In the genomic region with DNA sequence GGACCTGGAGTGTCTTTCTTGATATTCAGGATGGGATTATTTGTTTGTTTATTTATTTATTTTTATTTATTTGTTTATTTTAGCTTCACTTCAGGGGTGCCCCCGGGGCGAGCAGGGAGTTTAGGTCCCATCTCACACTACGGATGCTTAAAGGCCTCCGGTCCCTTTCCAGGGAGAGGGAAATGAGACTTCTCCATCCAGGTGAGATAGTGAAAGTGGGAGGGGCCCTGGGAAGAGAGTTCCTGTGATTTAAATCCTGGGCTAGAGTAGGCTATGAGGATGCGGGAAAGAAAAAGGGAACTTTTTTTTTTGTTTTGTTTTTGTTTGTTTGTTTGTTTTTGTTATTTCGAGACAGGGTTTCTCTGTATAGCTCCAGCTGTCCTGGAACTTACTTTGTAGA, we compare ENCODE assay signal across 8 mouse cellular contexts. TPM values are rescaled to one million over a fixed set of nuclear protein-coding genes. Genes with fewer than 3 reads are reported as not detected.
DNase-seq lines count a peak whose midpoint lies in the region; ATAC-seq and TF ChIP-seq lines count a peak whose summit lies in the region.

No protein-coding gene starts in this region.

- ATAC-seq in kidney, embryonic 14.5 days (ENCODE audit: low FRiP score, low TSS enrichment), result no peak
- ATAC-seq in hindbrain, postnatal 0 days, result no peak
- ATAC-seq in midbrain, embryonic 15.5 days (replicated peaks), result no peak

- H3K27ac ChIP-seq in kidney, embryonic 14.5 days (ENCODE audit: low read depth, low read length), result no peak overlapping the region
- no peak overlapping the region for H3K27ac ChIP-seq in cortical plate, adult 2 months (ENCODE audit: insufficient read depth, low read length)
- H3K27ac ChIP-seq in hindbrain, postnatal 0 days, result peak overlapping the region; percentile 67; the same call in 1 of the 2 replicates
- peak overlapping the region; percentile 66 for H3K27ac ChIP-seq in midbrain, embryonic 15.5 days

- peak overlapping the region; percentile 46 for H3K4me3 ChIP-seq in kidney, embryonic 14.5 days (ENCODE audit: low read length)
- H3K4me3 ChIP-seq in cortical plate, adult 2 months (ENCODE audit: insufficient read depth, low read length), result peak overlapping the region; percentile 54
- H3K4me3 ChIP-seq in hindbrain, postnatal 0 days (ENCODE audit: low read length), result peak overlapping the region; percentile 46
- H3K4me3 ChIP-seq in midbrain, embryonic 15.5 days, result peak overlapping the region; percentile 54

- H3K4me2 ChIP-seq in kidney, embryonic 14.5 days (replicated peaks; ENCODE audit: low read depth, low read length), result peak overlapping the region; percentile 55
- peak overlapping the region; percentile 74 for H3K4me2 ChIP-seq in hindbrain, postnatal 0 days (ENCODE audit: low read depth, low read length)
- H3K4me2 ChIP-seq in midbrain, embryonic 15.5 days, result peak overlapping the region; percentile 60

- no peak for TF ChIP-seq POLR2A in cortical plate, adult 2 months (IDR thresholded peaks at IDR 0.05; ENCODE audit: extremely low read depth, insufficient read depth, low read length)

- DNase-seq in kidney, postnatal 14 days, result no peak
- DNase-seq in hindbrain, postnatal 0 days (ENCODE audit: low spot score), result no peak
- DNase-seq in embryo, embryonic 10.5 days (ENCODE audit: low spot score), result no peak
- no peak for DNase-seq in left cerebral cortex, adult 9 months (ENCODE audit: low spot score in 2 of 2)
- DNase-seq in urinary bladder, adult 18-20 months (ENCODE audit: low spot score in 2 of 2), result no peak

- TF ChIP-seq CTCF in cortical plate, adult 2 months (IDR thresholded peaks at IDR 0.05; ENCODE audit: extremely low read depth, insufficient read depth, low read length), result no peak
- no peak for TF ChIP-seq CTCF in hindbrain, postnatal 0 days (IDR thresholded peaks at IDR 0.05; ENCODE audit: low read depth)

- WGBS in kidney, embryonic 14.5 days, result 31% methylated on average over 6 of the region's 6 CpGs
- WGBS in hindbrain, postnatal 0 days, result 29% methylated on average over 6 of the region's 6 CpGs
- 40% methylated on average over 6 of the region's 6 CpGs for WGBS in midbrain, embryonic 15.5 days

- H3K27me3 ChIP-seq in kidney, embryonic 14.5 days (ENCODE audit: control insufficient read depth, insufficient read depth, low read length), result no peaks in the 10 kb centered on the region
- H3K27me3 ChIP-seq in hindbrain, postnatal 0 days (ENCODE audit: insufficient read depth, low read length), result no peaks in the 10 kb centered on the region
- no peaks in the 10 kb centered on the region for H3K27me3 ChIP-seq in midbrain, embryonic 15.5 days (replicated peaks)

- H3K9me3 ChIP-seq in kidney, embryonic 14.5 days (ENCODE audit: control insufficient read depth, low read length), result no peaks in the 10 kb centered on the region
- no peaks in the 10 kb centered on the region for H3K9me3 ChIP-seq in hindbrain, postnatal 0 days (ENCODE audit: low read length)
- H3K9me3 ChIP-seq in midbrain, embryonic 15.5 days, result no peaks in the 10 kb centered on the region

- peak overlapping the region; percentile 49 for H3K9ac ChIP-seq in kidney, embryonic 14.5 days (ENCODE audit: low read depth, low read length)
- peak overlapping the region; percentile 48 for H3K9ac ChIP-seq in hindbrain, postnatal 0 days (replicated peaks; ENCODE audit: low read length)
- H3K9ac ChIP-seq in midbrain, embryonic 15.5 days, result peak overlapping the region; percentile 55

- 0 out of 2 replicates have a peak, but pooled peaks cover 3% of the 10 kb centered on the region for H3K36me3 ChIP-seq in kidney, embryonic 14.5 days (ENCODE audit: control insufficient read depth, insufficient read depth, low read length)
- H3K36me3 ChIP-seq in hindbrain, postnatal 0 days (ENCODE audit: insufficient read depth, low read length), result no peaks in the 10 kb centered on the region; the same call in 1 of the 2 replicates
- peaks cover 7% of the 10 kb centered on the region; the same call in 1 of the 2 replicates for H3K36me3 ChIP-seq in midbrain, embryonic 15.5 days (replicated peaks)

- peaks cover 9% of the 10 kb centered on the region for H3K4me1 ChIP-seq in kidney, embryonic 14.5 days (ENCODE audit: control insufficient read depth, insufficient read depth, low read length)
- H3K4me1 ChIP-seq in cortical plate, adult 2 months (ENCODE audit: control insufficient read depth, insufficient read depth, low read length), result no peaks in the 10 kb centered on the region
- no peaks in the 10 kb centered on the region for H3K4me1 ChIP-seq in hindbrain, postnatal 0 days (ENCODE audit: insufficient read depth, low read length)
- peaks cover 21% of the 10 kb centered on the region for H3K4me1 ChIP-seq in midbrain, embryonic 15.5 days

RNA-seq across cellular contexts. Expression of a gene that starts 0.6 kb away (rescaled TPM):
- 87.7 and 92.6 TPM in 2 replicates for polyA plus RNA-seq in kidney, embryonic 14.5 days (2014; fragmentation: Nextera tagmentation; extraction: Ambion mirVana)
- polyA plus RNA-seq in cortical plate, adult 2 months (2012; rRNA removed), result 85.6 and 90.3 TPM in 2 replicates
- 27.4 and 28.0 TPM in 2 replicates for total RNA-seq in hindbrain, postnatal 0 days (2014; rRNA removed)
- polyA plus RNA-seq in hindbrain, postnatal 0 days (2015; fragmentation: Nextera tagmentation; extraction: Ambion mirVana), result 90.4 and 95.1 TPM in 2 replicates
- 103 and 107 TPM in 2 replicates for polyA plus RNA-seq in midbrain, embryonic 15.5 days (2015; fragmentation: Nextera tagmentation; extraction: Ambion mirVana)

RNA-seq across cellular contexts. Expression of a gene that starts 11.0 kb away (rescaled TPM):
- 305 and 373 TPM in 2 replicates for polyA plus RNA-seq in kidney, embryonic 14.5 days (2014; fragmentation: Nextera tagmentation; extraction: Ambion mirVana)
- 415 and 432 TPM in 2 replicates for polyA plus RNA-seq in cortical plate, adult 2 months (2012; rRNA removed)
- total RNA-seq in hindbrain, postnatal 0 days (2014; rRNA removed), result 151 and 157 TPM in 2 replicates
- polyA plus RNA-seq in hindbrain, postnatal 0 days (2015; fragmentation: Nextera tagmentation; extraction: Ambion mirVana), result 104 TPM in 2 replicates
- polyA plus RNA-seq in midbrain, embryonic 15.5 days (2015; fragmentation: Nextera tagmentation; extraction: Ambion mirVana), result 123 and 126 TPM in 2 replicates

RNA-seq across cellular contexts. Expression of a gene that starts 14.2 kb away (rescaled TPM):
- 0.51 and 0.95 TPM in 2 replicates for polyA plus RNA-seq in kidney, embryonic 14.5 days (2014; fragmentation: Nextera tagmentation; extraction: Ambion mirVana)
- 1.2 and 1.4 TPM in 2 replicates for polyA plus RNA-seq in cortical plate, adult 2 months (2012; rRNA removed)
- 0.16 TPM in 1 of 2 replicates, not detected in the other for total RNA-seq in hindbrain, postnatal 0 days (2014; rRNA removed)
- polyA plus RNA-seq in hindbrain, postnatal 0 days (2015; fragmentation: Nextera tagmentation; extraction: Ambion mirVana), result 0.36 and 0.62 TPM in 2 replicates
- polyA plus RNA-seq in midbrain, embryonic 15.5 days (2015; fragmentation: Nextera tagmentation; extraction: Ambion mirVana), result 0.30 and 0.34 TPM in 2 replicates

RNA-seq across cellular contexts. Expression of a gene that starts 44.1 kb away (rescaled TPM):
- not detected in 2 replicates for polyA plus RNA-seq in kidney, embryonic 14.5 days (2014; fragmentation: Nextera tagmentation; extraction: Ambion mirVana)
- not detected in 2 replicates for polyA plus RNA-seq in cortical plate, adult 2 months (2012; rRNA removed)
- not detected in 2 replicates for total RNA-seq in hindbrain, postnatal 0 days (2014; rRNA removed)
- polyA plus RNA-seq in hindbrain, postnatal 0 days (2015; fragmentation: Nextera tagmentation; extraction: Ambion mirVana), result 2.7 and 7.3 TPM in 2 replicates
- polyA plus RNA-seq in midbrain, embryonic 15.5 days (2015; fragmentation: Nextera tagmentation; extraction: Ambion mirVana), result 13.8 and 16.1 TPM in 2 replicates

RNA-seq across cellular contexts. Expression of a gene that starts 53.4 kb away (rescaled TPM):
- polyA plus RNA-seq in kidney, embryonic 14.5 days (2014; fragmentation: Nextera tagmentation; extraction: Ambion mirVana), result 16.5 and 16.8 TPM in 2 replicates
- 10.3 and 10.5 TPM in 2 replicates for polyA plus RNA-seq in cortical plate, adult 2 months (2012; rRNA removed)
- 24.7 and 26.0 TPM in 2 replicates for total RNA-seq in hindbrain, postnatal 0 days (2014; rRNA removed)
- polyA plus RNA-seq in hindbrain, postnatal 0 days (2015; fragmentation: Nextera tagmentation; extraction: Ambion mirVana), result 3.0 and 3.5 TPM in 2 replicates
- 3.4 and 4.1 TPM in 2 replicates for polyA plus RNA-seq in midbrain, embryonic 15.5 days (2015; fragmentation: Nextera tagmentation; extraction: Ambion mirVana)

Comparison
In these comparisons a context has a peak if more than half of its experiments do, and no peak if none do; other contexts are left out.
1. H3K27ac ChIP-seq: peak in hindbrain, postnatal 0 days (single experiment) and midbrain, embryonic 15.5 days (single experiment); none in kidney, embryonic 14.5 days (single experiment) and cortical plate, adult 2 months (single experiment).
2. Peak in every context shown above with its lines, with median percentiles within 50 percentile points of each other: H3K4me2 ChIP-seq, H3K4me3 ChIP-seq and H3K9ac ChIP-seq.